Mouse (Mus musculus) ES-Bruce4 (cell line): ENCODE data around the gene Dnajb7.

Experiments
- CTCF ChIP-seq: IDR thresholded peaks from one replicate; pipeline ENCODE4 v1.8.1; 2011; ENCODE audit warnings: low read depth, low read length
- EP300 ChIP-seq: IDR thresholded peaks from 2 replicates; pipeline ENCODE4 v1.6.1; 2011; ENCODE audit warnings: low read depth, low read length; ENCODE audit not compliant: insufficient read depth
- POLR2A ChIP-seq: IDR thresholded peaks from one replicate; pipeline ENCODE4 v1.8.1; 2011; ENCODE audit warnings: low read length; ENCODE audit not compliant: insufficient read depth

GRCm38 (mm10) chr15:81378845-81379244 is 29.3 kb downstream of the Dnajb7 start:
- no peak for TF ChIP-seq CTCF
- TF ChIP-seq POLR2A, result no peak
- no peak for TF ChIP-seq EP300
